Mouse (Mus musculus): ENCODE measurements at regions not wholly inside any gene's neighbourhood (a gene's known extent, or its start where the extent isn't known, plus 50 kb on each side); places are given as distances from the start of the nearest gene placed in this dataset.

DNA sequence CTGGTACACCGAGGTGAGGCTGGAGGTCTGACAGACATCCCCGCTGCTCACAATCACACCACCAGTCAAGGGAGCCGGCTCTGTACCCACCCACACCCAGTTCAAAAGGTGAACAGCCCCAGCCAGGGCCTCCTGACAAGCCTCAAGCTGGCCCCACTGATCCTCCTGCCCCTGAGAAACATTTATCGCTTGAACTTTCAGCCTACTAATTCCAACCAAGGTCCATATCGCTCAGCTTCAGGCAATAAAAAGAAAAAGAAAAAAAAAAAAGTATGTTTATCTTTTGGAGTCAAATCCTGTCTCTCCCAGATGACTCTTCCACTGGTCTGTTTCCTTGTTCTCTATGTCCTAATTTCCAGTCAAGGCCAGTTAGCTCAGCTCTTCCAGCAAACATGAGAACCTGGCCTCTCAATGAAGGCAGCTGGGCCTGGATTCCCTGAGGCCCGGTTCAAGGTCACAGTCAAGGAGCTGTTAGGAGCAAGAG lies 94.2 kb upstream of the Gpr12 start:
- TF ChIP-seq CTCF (IDR thresholded peaks at IDR 0.05; ENCODE audit: low read depth) (no peak), EP300 (IDR thresholded peaks at IDR 0.05; ENCODE audit: low read depth) (no peak)
